Mouse (Mus musculus): Measurements from ENCODE around the gene Lrriq1.

GRCm38 (mm10) chr10:103045019-103045418 lies 191.1 kb downstream of the Lrriq1 start:
- no peak for TF ChIP-seq CTCF (IDR thresholded peaks at IDR 0.05; ENCODE audit: low read depth)
- no peak for TF ChIP-seq EP300 (optimal IDR thresholded peaks at IDR 0.05)

Measured in stomach, postnatal 0 days (tissue).